Mouse (Mus musculus) neural tube, embryonic 15.5 days (tissue): ENCODE measurements around the gene Xpo4. TPM values are rescaled to one million over a fixed set of nuclear protein-coding genes. Genes with fewer than 3 reads are reported as not detected.

ENCODE experiments used
- ATAC-seq: fragments of 200-750 bp; cut with Nextera tagmentation; 2 replicates; pipeline ENCODE4 v1.8.0; 2017; ENCODE audit warnings: mild to moderate bottlenecking, moderate TSS enrichment, moderate library complexity; ENCODE audit not compliant: low FRiP score
- H3K27ac ChIP-seq: fragments of 300-500 bp; sonication (generic); replicated peaks from 2 replicates; pipeline ENCODE4 v1.5.1; 2015; ENCODE audit warnings: mild to moderate bottlenecking, inconsistent platforms
- H3K27me3 ChIP-seq: fragments of 300-500 bp; sonication (generic); replicated peaks from 2 replicates; pipeline ENCODE4 v1.6.1; 2015; ENCODE audit warnings: inconsistent platforms
- H3K36me3 ChIP-seq: fragments of 300-500 bp; sonication (generic); 2 replicates; pipeline ENCODE4 v1.6.1; 2015; ENCODE audit warnings: inconsistent platforms
- H3K4me1 ChIP-seq: fragments of 300-500 bp; sonication (generic); 2 replicates; pipeline ENCODE4 v1.6.1; 2015; ENCODE audit warnings: inconsistent platforms
- H3K4me2 ChIP-seq: fragments of 300-500 bp; sonication (generic); 2 replicates; pipeline ENCODE4 v1.6.1; 2015; ENCODE audit warnings: inconsistent platforms, mild to moderate bottlenecking, moderate library complexity
- H3K4me3 ChIP-seq: fragments of 300-500 bp; sonication (generic); replicated peaks from 2 replicates; pipeline ENCODE4 v1.5.1; 2015; ENCODE audit warnings: mild to moderate bottlenecking, inconsistent platforms
- H3K9ac ChIP-seq: fragments of 300-500 bp; sonication (generic); replicated peaks from 2 replicates; pipeline ENCODE4 v1.6.1; 2015; ENCODE audit warnings: mild to moderate bottlenecking, inconsistent platforms
- H3K9me3 ChIP-seq: fragments of 300-500 bp; sonication (generic); replicated peaks from 2 replicates; pipeline ENCODE4 v1.6.1; 2016; ENCODE audit warnings: inconsistent platforms
- WGBS: fragments of 180-500 bp; shearing (Covaris S2); methylation state at CpG from one replicate; pipeline ENCODE4 v1.1.7; 2015; ENCODE audit warnings: mixed read lengths; 5-methylcytosine and 5-hydroxymethylcytosine counted together
- polyA plus RNA-seq: library from polyadenylated mRNA; unstranded; fragments of >200 nt; fragmentation: Nextera tagmentation; extraction: Ambion mirVana; gene quantifications from 2 replicates; pipeline ENCODE4 v1.2.1, GENCODE M21; 2015

The Xpo4 gene
- polyA plus RNA-seq, 1 experiment from 2014 or later = 11.0 TPM

DNA sequence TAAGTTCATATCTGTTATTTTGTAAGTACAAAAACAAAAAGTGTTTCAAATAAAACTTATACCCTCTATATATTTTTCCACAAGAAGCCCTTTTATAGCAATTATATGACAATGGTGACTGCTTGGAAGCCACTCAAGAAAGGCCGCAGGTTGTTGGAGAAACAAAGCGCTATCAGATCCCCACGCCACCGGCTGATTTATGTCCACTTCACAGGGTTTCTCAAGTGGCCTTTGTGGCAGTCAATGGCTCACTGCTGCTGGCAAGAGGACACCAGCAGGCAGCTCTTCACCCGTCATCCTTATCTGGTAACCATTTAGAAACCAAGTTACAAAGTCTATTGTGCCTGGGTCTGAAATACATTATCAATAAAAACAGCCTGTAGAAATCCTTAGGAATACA, 31.1 kb downstream of the Xpo4 start:
- ATAC-seq = no peak
- H3K36me3 ChIP-seq = no peaks in the 10 kb centered on the region
- H3K9me3 ChIP-seq = no peaks in the 10 kb centered on the region
- H3K4me2 ChIP-seq = no peak overlapping the region
- H3K4me3 ChIP-seq = no peak overlapping the region
- H3K9ac ChIP-seq = no peak overlapping the region
- no peak overlapping the region for H3K27ac ChIP-seq
- H3K4me1 ChIP-seq = peaks cover 3% of the 10 kb centered on the region; the same call in 1 of the 2 replicates
- H3K27me3 ChIP-seq = no peaks in the 10 kb centered on the region
- WGBS = 10% methylated on average over 5 of the region's 5 CpGs

DNA sequence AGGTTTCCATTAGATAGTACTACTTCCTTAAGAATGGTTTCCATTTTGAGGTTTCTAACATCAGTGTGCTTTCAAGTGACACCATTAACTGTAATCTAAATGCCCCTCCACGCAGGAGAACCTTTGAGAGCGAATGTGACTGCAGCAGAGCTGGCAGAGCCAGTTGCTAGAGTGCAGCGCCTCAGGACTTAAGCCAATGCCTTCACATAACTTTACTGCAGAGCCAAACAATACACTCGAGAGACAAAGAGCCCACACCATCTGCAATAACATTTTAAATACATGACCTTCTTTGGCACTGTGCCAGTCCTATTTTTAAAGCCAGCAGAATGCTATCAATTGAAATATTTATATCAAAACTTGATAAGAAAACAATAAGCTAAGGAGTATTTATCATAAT, 35.6 kb downstream of the Xpo4 start:
- no peak overlapping the region for H3K4me2 ChIP-seq
- H3K4me3 ChIP-seq = no peak overlapping the region
- peaks cover 29% of the 10 kb centered on the region for H3K36me3 ChIP-seq
- whole genome bisulfite sequencing = 53% methylated on average over 4 of the region's 4 CpGs
- H3K9ac ChIP-seq = no peak overlapping the region
- peaks cover 3% of the 10 kb centered on the region; the same call in 1 of the 2 replicates for H3K4me1 ChIP-seq
- no peak for ATAC-seq
- no peaks in the 10 kb centered on the region for H3K27me3 ChIP-seq
- no peak overlapping the region for H3K27ac ChIP-seq
- H3K9me3 ChIP-seq = no peaks in the 10 kb centered on the region

DNA sequence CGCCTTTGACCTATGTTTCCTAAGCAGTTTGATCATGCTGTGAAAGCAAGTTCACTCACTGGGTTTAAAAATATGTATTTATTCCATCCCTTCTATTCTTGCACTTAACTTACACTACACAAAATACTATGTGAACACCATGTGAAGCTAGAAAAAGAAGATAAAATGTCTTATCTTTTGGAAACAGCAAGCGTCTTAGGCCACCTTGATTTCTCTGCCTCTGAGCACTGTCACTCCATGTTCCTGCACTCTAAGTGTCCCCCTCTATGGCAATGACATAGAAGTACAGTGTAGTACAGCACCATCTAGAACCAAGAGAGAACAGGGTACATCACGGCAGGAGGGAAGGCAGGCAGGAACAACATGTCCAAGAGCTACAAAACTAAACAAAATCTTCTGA, 42.3 kb downstream of the Xpo4 start:
- Histone ChIP-seq H3K9ac (no peak overlapping the region), H3K9me3 (no peaks in the 10 kb centered on the region), H3K27ac (no peak overlapping the region), H3K4me3 (no peak overlapping the region), H3K36me3 (peaks cover 32% of the 10 kb centered on the region), H3K4me1 (no peaks in the 10 kb centered on the region), H3K27me3 (no peaks in the 10 kb centered on the region), H3K4me2 (no peak overlapping the region)
- ATAC-seq = no peak
- 92% methylated on average over 3 of the region's 3 CpGs for WGBS

DNA sequence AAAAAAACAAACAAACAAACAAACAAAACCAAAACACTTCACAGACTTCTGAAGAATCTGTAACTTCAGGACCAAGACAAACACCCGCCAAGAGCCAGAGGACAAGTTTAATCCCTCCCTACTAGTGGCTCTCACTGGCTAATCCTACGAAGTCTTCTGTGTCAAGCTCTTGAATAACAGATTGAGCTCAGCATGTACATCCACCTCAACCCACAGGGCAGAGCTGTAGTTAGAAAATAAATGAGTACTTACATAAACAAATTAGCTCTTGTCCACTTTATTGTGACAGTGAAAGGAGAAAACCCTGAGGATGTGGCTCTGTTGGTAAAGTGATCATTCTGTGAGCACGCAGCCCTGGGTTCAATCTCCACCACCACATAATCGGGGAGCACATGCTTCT, 43.5 kb downstream of the Xpo4 start:
- H3K36me3 ChIP-seq = peaks cover 22% of the 10 kb centered on the region
- no peak overlapping the region for H3K27ac ChIP-seq
- no peaks in the 10 kb centered on the region for H3K9me3 ChIP-seq
- 81% methylated on average over 4 of the region's 4 CpGs for WGBS
- no peak overlapping the region for H3K4me3 ChIP-seq
- H3K27me3 ChIP-seq = no peaks in the 10 kb centered on the region
- H3K4me1 ChIP-seq = no peaks in the 10 kb centered on the region; the same call in 1 of the 2 replicates
- no peak for ATAC-seq
- H3K9ac ChIP-seq = no peak overlapping the region
- no peak overlapping the region for H3K4me2 ChIP-seq

DNA sequence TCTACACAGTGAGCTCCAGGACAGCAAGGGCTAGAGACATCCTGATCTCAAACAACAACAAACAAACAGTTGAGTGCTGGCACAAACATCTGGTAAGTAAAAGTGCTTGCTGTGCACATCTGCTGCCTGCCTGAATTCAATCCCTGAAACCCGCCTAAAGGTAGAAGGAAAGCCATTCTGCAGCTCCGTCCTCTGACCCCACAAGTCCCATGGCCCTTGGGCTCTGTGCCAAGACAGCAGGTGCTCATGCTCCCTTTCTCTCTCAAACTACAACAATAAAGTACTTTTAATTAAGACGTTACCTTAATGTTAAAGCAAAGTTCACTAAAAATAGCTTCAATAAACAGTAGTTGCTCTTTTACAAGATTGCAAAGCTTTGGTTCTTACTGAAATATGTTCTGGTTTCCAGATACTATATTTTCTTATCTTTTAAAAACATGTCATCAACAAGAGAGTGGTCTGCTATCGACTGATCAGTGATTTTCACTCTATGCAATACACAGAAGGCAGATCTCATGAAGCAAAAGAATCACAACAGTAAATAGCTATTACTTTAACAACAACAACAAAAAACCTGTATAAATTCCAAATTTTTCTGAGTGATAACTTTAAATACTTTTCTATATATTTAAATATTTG, 44.5 kb downstream of the Xpo4 start:
- Histone ChIP-seq H3K36me3 (peaks cover 15% of the 10 kb centered on the region), H3K4me2 (no peak overlapping the region), H3K27me3 (no peaks in the 10 kb centered on the region), H3K4me1 (no peaks in the 10 kb centered on the region; the same call in 1 of the 2 replicates), H3K4me3 (no peak overlapping the region), H3K27ac (no peak overlapping the region), H3K9me3 (no peaks in the 10 kb centered on the region), H3K9ac (no peak overlapping the region)
- 46% methylated on average over 4 of the region's 4 CpGs for WGBS
- ATAC-seq = no peak

DNA sequence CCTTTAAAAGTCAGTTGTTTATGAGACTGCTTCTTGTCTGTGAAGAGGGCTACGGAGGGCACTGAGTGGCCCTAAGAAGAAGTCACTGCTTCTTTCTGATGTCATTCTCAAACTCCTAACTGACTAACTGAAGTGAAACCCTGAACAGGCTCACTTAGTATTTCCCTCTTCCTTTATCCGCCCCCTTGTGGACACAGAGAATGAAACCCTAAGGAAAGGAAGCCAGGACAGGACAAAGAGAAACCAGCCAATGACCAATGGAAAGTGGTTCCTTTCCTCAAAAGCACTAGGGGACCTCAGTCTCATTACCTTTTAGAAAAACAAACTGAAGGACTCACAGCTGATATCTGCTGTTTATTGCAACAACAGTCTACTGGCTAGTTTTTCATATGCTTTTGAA, 45.7 kb downstream of the Xpo4 start:
- 55% methylated on average over 2 of the region's 2 CpGs for WGBS
- no peaks in the 10 kb centered on the region for H3K27me3 ChIP-seq
- H3K27ac ChIP-seq = no peak overlapping the region
- H3K9me3 ChIP-seq = no peaks in the 10 kb centered on the region
- 0 out of 2 replicates have a peak, but pooled peaks cover 9% of the 10 kb centered on the region for H3K36me3 ChIP-seq
- no peak for ATAC-seq
- H3K4me1 ChIP-seq = no peaks in the 10 kb centered on the region; the same call in 1 of the 2 replicates
- no peak overlapping the region for H3K9ac ChIP-seq
- no peak overlapping the region for H3K4me3 ChIP-seq
- H3K4me2 ChIP-seq = no peak overlapping the region

DNA sequence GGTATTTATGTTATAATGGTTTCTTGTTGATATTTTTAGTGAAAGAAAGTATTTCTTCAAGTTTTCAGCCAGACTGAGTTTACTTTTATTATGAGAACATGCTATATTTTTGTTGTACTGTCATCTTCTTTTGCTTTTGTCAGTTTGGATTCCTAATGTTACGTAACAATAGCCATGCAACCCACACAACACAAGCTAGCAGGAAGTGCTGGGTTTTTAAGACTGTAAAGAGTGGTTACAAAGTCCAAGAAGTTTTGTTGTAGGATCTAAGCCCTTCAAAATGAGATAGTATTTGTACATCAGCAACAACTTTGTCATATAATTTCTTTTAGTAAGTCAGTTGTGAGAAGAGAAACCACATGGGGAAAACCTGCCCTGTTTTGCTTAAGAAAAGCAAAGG, 47.6 kb downstream of the Xpo4 start:
- no peak overlapping the region for H3K4me2 ChIP-seq
- H3K4me1 ChIP-seq = no peaks in the 10 kb centered on the region; the same call in 1 of the 2 replicates
- ATAC-seq = no peak
- WGBS = 98% methylated on average over 1 of the region's 1 CpGs
- no peaks in the 10 kb centered on the region for H3K27me3 ChIP-seq
- H3K27ac ChIP-seq = no peak overlapping the region
- H3K9me3 ChIP-seq = no peaks in the 10 kb centered on the region
- 0 out of 2 replicates have a peak, but pooled peaks cover 3% of the 10 kb centered on the region for H3K36me3 ChIP-seq
- H3K9ac ChIP-seq = no peak overlapping the region
- H3K4me3 ChIP-seq = no peak overlapping the region

DNA sequence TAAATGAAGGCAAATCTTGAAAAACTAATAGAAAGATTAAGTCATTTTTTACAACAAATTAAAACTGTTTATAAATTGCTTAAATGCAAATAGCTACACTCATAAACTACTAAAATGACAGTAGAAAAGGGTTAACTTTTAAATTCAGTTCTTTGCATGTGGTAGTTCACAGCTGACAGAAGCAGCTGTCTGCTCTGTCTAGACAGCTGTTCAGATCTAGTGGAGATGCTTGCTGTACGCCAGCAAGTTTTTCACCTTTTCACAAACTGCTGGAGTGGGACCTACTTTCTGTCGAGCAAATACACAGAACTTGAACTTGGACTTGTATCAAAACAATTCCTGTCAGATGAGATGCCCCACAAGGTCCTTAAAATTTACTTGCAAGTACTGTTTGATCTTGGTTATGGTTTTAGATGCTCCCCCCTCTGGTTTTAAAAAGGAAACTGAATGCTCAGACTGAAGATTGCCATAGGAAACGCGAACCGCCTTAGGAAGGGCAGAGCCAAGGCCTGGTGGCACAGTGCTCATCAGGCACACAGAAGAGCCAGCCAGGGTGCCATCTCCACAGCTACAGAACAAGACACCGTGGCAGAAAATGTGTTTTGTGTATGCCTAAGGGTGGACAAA, 48.8 kb downstream of the Xpo4 start:
- Histone ChIP-seq H3K27ac (peak overlapping the region; percentile 33; the same call in 1 of the 2 replicates), H3K36me3 (no peaks in the 10 kb centered on the region), H3K27me3 (no peaks in the 10 kb centered on the region), H3K9me3 (no peaks in the 10 kb centered on the region), H3K9ac (no peak overlapping the region), H3K4me3 (no peak overlapping the region), H3K4me1 (no peaks in the 10 kb centered on the region; the same call in 1 of the 2 replicates), H3K4me2 (no peak overlapping the region)
- no peak for ATAC-seq
- 75% methylated on average over 6 of the region's 6 CpGs for WGBS

DNA sequence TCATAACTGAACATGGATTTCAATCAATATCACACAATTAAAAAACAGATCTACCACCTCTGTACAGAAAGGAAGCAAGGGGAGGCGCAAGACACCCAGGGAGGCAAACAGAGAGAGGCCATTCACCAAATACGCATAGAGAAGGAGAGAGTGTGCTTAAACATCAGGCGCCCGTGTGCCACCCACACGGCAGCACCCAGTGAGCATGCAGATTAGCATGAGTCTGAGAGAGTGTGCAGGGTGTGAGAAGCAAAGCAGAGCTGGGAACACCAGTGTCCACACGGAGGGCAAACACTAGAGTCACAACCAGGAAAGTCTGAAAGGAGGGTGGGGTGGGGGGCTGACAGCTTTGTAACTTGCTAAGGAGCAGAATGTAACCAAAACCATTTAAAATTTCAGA, 49.4 kb downstream of the Xpo4 start:
- H3K9me3 ChIP-seq = no peaks in the 10 kb centered on the region
- H3K4me3 ChIP-seq = no peak overlapping the region
- no peak overlapping the region for H3K4me2 ChIP-seq
- no peak overlapping the region for H3K9ac ChIP-seq
- no peaks in the 10 kb centered on the region for H3K27me3 ChIP-seq
- no peaks in the 10 kb centered on the region for H3K36me3 ChIP-seq
- H3K27ac ChIP-seq = no peak overlapping the region
- H3K4me1 ChIP-seq = no peaks in the 10 kb centered on the region; the same call in 1 of the 2 replicates
- WGBS = 73% methylated on average over 6 of the region's 6 CpGs
- ATAC-seq = no peak

DNA sequence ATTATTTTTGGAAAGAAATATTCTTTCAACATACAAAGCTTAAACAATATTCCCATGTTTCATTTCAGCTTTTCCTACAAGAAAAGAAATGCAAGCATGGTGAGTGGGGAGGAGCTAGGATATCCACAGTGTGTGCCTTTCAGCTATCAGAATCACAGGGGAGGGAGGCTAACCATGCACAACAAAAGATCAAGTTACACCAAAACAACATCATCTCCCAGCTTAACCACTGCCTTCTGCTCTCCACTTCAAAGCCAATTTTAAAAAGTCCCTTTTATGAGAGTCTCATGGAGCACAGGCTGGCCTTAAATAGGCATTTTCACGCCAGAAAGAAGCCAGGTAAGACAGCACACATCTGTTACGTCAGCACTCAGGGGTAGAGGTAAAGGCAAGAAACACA, 54.2 kb downstream of the Xpo4 start:
- Histone ChIP-seq H3K9me3 (no peaks in the 10 kb centered on the region), H3K4me2 (no peak overlapping the region), H3K27me3 (no peaks in the 10 kb centered on the region), H3K4me3 (no peak overlapping the region), H3K4me1 (peaks cover 4% of the 10 kb centered on the region; the same call in 1 of the 2 replicates), H3K36me3 (no peaks in the 10 kb centered on the region), H3K27ac (no peak overlapping the region), H3K9ac (no peak overlapping the region)
- 59% methylated on average over 2 of the region's 2 CpGs for WGBS
- ATAC-seq = no peak

DNA sequence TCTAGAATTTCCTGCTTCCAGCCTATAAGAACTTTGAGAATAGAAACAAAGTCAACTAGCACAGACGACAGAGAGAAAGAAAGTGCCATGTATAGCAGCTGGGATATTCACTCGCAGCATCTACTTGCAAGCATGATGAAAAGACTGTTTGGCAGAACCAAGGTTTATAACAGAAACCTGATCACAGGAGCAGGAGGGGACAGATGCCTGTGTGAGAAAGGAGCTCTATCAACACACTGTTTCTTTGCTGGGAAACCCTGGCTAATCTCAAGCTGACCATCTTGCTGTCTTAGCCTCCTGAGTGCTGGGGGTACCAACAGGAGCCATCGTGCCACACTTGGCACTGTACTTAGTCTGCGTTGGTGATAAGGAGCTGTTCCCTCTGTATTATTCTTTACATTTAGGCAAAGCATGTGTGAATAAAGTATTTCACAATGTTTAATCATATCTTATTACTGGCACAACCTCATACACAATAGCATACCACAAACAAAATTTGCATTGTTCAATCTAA, 55.4 kb downstream of the Xpo4 start:
- peaks cover 4% of the 10 kb centered on the region; the same call in 1 of the 2 replicates for H3K4me1 ChIP-seq
- no peak for ATAC-seq
- H3K27ac ChIP-seq = no peak overlapping the region
- H3K4me2 ChIP-seq = no peak overlapping the region
- no peak overlapping the region for H3K4me3 ChIP-seq
- H3K36me3 ChIP-seq = no peaks in the 10 kb centered on the region
- 85% methylated on average over 4 of the region's 4 CpGs for WGBS
- H3K9ac ChIP-seq = no peak overlapping the region
- H3K9me3 ChIP-seq = no peaks in the 10 kb centered on the region
- H3K27me3 ChIP-seq = no peaks in the 10 kb centered on the region

DNA sequence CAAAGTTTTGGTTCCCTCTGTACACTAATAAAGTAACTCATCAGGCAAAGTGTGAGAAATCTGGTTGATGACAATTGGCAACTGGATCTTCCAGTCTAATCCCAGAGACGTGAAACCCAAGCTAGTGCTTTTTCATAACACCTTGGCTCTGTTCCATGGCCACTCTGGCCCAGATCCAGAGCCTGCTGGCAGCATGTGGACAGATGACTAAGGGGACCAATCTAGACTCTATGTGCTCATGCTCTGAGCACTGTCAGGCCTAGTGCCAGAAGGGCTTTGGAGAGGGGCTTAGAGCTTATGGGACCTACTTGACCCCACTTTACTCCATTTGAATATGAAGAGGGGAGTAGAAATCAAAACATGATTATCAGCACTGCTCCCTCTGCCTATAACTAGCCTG, 57.7 kb downstream of the Xpo4 start:
- H3K9me3 ChIP-seq = no peaks in the 10 kb centered on the region
- peaks cover 4% of the 10 kb centered on the region; the same call in 1 of the 2 replicates for H3K4me1 ChIP-seq
- WGBS = 29% methylated on average over 1 of the region's 1 CpGs
- H3K36me3 ChIP-seq = peaks cover 14% of the 10 kb centered on the region
- peak; percentile 83 for ATAC-seq
- no peak overlapping the region for H3K4me2 ChIP-seq
- no peak overlapping the region for H3K4me3 ChIP-seq
- H3K9ac ChIP-seq = no peak overlapping the region
- no peaks in the 10 kb centered on the region for H3K27me3 ChIP-seq
- H3K27ac ChIP-seq = no peak overlapping the region
